Mouse (Mus musculus) hindbrain, embryonic 10.5 days (tissue): ENCODE measurements around the gene Hspb8. TPM values are rescaled to one million over a fixed set of nuclear protein-coding genes. Genes with fewer than 3 reads are reported as not detected.

ENCODE experiments used
- DNase-seq: peaks from one replicate; pipeline ENCODE4 v3.0.0-alpha.2; 2017; ENCODE audit warnings: low spot score
- H3K27ac ChIP-seq: fragments of 300-500 bp; sonication (generic); 2 replicates; pipeline ENCODE4 v1.5.1; 2016; ENCODE audit warnings: mild to moderate bottlenecking, moderate library complexity
- H3K27me3 ChIP-seq: fragments of 300-500 bp; sonication (generic); 2 replicates; pipeline ENCODE4 v1.6.1; 2016; ENCODE audit warnings: mild to moderate bottlenecking; ENCODE audit not compliant: poor library complexity, insufficient read depth, severe bottlenecking
- H3K36me3 ChIP-seq: fragments of 300-500 bp; sonication (generic); 2 replicates; pipeline ENCODE4 v1.6.1; 2016; ENCODE audit warnings: mild to moderate bottlenecking, moderate library complexity
- H3K4me1 ChIP-seq: fragments of 300-500 bp; sonication (generic); replicated peaks from 2 replicates; pipeline ENCODE4 v1.6.1; 2016; ENCODE audit warnings: mild to moderate bottlenecking
- H3K4me3 ChIP-seq: fragments of 300-500 bp; sonication (generic); 2 replicates; pipeline ENCODE4 v1.5.1; 2016; ENCODE audit warnings: mild to moderate bottlenecking, moderate library complexity
- H3K9me3 ChIP-seq: fragments of 300-500 bp; sonication (generic); 2 replicates; pipeline ENCODE4 v1.6.1; 2016; ENCODE audit warnings: mild to moderate bottlenecking, moderate library complexity
- WGBS: fragments of 180-500 bp; shearing (Covaris S2); methylation state at CpG from one replicate; pipeline ENCODE4 v1.1.7; 2016; 5-methylcytosine and 5-hydroxymethylcytosine counted together
- polyA plus RNA-seq: library from polyadenylated mRNA; unstranded; fragments of >200 nt; fragmentation: Nextera tagmentation; extraction: Ambion mirVana; gene quantifications from 2 replicates; pipeline ENCODE4 v1.2.1, GENCODE M21; 2016

Hspb8 gene
- polyA plus RNA-seq, 1 experiment from 2014 or later: 9.7 TPM

- Histone ChIP-seq H3K27ac (no peak overlapping the region), H3K9me3 (no peaks in the 10 kb centered on the region), H3K27me3 (peaks cover 23% of the 10 kb centered on the region), H3K4me3 (no peak overlapping the region), H3K4me1 (peaks cover 47% of the 10 kb centered on the region), H3K36me3 (no peaks in the 10 kb centered on the region)
- WGBS: 85% methylated on average over 8 of the region's 8 CpGs
- DNase-seq: no peak
Observed at GRCm38 (mm10) chr5:116423746-116424145, 1.1 kb upstream of the Hspb8 start.

DNA sequence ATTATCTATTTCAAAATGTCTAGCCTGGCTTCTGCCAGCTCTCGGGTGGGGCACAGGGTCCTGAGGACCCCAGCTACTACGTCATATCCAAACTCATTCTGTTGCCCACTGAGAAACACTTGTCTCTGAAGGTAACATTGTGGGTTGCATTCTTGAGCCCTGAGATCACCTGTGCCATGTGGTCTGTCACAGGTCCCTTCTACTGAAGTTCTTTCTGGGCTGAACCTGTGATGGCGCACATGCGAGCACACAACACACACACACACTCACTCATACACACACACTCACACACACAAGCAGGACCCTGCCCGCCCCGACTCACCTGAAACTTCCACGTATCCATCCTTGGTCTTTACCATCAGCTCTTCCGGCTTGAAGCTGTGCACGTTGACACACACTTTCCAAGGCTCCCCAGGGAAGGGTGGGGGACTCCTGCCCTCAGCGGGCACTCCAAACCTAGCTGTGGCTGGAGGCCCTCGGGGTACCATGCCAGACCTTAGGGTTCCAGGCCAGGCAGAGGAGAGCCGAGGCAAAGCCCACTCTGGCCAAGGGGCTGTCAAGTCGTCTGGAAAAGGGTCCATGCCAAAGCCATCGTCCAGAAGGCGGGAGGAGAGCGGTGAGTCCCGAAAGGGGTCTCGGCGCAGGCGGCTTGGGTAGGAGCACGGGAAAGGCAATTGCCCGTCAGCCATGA, 728 bp downstream of the Hspb8 start:
- 57% methylated on average over 22 of the region's 22 CpGs for WGBS
- H3K27ac ChIP-seq: peak overlapping the region; percentile 78
- peak overlapping the region; percentile 50 for H3K4me3 ChIP-seq
- peaks cover 45% of the 10 kb centered on the region for H3K4me1 ChIP-seq
- no peaks in the 10 kb centered on the region for H3K9me3 ChIP-seq
- H3K27me3 ChIP-seq: peaks cover 23% of the 10 kb centered on the region
- no peak for DNase-seq
- H3K36me3 ChIP-seq: no peaks in the 10 kb centered on the region

DNA sequence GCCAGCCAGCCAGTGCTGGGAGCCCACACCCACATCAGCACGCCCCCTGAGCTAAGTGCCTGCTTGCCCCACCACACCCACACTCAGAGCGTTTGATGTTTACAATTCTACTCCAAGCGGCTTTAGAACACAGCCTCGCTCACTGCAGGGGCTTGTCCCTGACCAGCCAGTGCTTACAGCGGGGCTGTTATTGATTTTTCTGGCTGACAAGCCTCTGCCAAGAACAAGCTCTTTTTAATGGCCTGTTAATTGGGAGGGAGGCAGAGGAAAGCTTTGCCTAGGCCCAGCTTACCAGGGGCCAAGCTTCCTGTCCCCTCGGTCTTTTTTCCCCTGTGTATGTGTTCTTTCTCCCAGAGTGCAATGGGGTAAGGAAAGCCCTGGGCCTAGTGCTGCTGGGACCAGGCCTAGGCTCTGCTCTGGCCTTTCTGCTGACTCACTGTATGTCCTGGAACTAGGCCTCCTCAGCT, 1.9 kb downstream of the Hspb8 start:
- H3K9me3 ChIP-seq: no peaks in the 10 kb centered on the region
- peak overlapping the region; percentile 74 for H3K27ac ChIP-seq
- H3K36me3 ChIP-seq: no peaks in the 10 kb centered on the region
- peaks cover 23% of the 10 kb centered on the region for H3K27me3 ChIP-seq
- whole genome bisulfite sequencing: 9% methylated on average over 6 of the region's 6 CpGs
- peak; percentile 52 for DNase-seq
- no peak overlapping the region for H3K4me3 ChIP-seq
- H3K4me1 ChIP-seq: peaks cover 53% of the 10 kb centered on the region

DNA sequence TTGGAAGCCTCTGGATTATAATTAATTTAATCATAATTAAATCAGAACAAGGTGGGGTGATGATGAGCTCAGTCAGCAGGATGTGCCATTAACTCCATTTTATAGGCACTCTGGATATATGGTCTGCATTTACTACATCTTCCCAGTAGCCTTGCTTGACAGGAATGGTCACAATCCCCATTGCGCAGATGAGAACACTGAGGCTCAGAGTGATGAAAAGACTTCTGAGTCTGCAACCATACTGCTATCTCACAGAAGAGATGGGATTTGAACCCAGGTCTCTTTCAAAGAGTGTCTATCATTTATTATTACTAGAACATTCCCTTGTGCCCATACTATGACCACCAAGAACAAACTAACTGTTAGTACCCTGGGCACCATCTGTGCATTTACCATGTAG, 2.5 kb downstream of the Hspb8 start:
- WGBS: 94% methylated on average over 1 of the region's 1 CpGs
- peaks cover 23% of the 10 kb centered on the region for H3K27me3 ChIP-seq
- H3K4me1 ChIP-seq: peaks cover 55% of the 10 kb centered on the region
- peak overlapping the region; percentile 74; the same call in 1 of the 2 replicates for H3K27ac ChIP-seq
- no peaks in the 10 kb centered on the region for H3K36me3 ChIP-seq
- DNase-seq: no peak
- no peak overlapping the region for H3K4me3 ChIP-seq
- no peaks in the 10 kb centered on the region for H3K9me3 ChIP-seq

DNA sequence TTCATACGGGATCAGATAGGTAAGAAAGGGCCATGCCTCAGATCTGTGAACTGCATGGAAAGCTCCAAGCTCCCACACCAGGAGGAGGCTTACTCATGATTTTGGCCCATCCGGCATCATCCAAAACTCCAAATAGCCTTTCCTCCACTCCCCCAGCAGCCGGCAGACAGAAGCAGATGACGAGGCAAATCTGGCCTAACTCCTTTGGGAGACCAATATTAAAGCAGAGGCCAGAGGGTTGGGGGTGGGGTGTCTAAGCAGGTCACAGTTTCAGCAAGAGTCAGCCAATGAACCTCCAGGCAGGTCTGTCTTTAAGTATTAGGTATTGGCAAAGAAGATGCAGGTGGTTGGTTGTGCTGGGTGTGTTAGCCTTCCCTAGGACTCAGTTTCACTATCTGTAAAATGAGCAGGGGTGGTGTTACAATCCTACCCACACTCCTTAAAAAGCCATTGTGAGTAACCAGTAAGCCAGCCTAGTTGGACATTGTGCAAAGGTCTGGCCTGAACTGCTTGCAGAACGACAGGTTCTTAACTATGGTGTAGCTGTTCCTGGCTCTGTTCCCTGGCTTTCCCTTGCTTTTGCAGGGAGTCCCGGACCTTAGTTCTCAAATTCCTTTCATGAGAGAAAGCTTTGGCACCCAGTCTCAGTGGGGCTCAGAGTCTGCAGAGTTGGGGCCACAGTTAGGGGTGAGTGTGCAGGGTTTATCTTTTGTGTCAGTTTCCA, 3.2 kb downstream of the Hspb8 start:
- peaks cover 20% of the 10 kb centered on the region for H3K27me3 ChIP-seq
- H3K36me3 ChIP-seq: no peaks in the 10 kb centered on the region
- H3K4me1 ChIP-seq: peaks cover 55% of the 10 kb centered on the region
- H3K27ac ChIP-seq: peak overlapping the region; percentile 35; the same call in 1 of the 2 replicates
- H3K9me3 ChIP-seq: no peaks in the 10 kb centered on the region
- 60% methylated on average over 6 of the region's 6 CpGs for WGBS
- H3K4me3 ChIP-seq: no peak overlapping the region
- DNase-seq: no peak

- no peak for DNase-seq
- Histone ChIP-seq H3K27me3 (no peaks in the 10 kb centered on the region), H3K4me3 (no peak overlapping the region), H3K4me1 (peaks cover 44% of the 10 kb centered on the region), H3K27ac (0 out of 2 replicates have a peak overlapping the region, but pooled peaks have one; percentile 29), H3K9me3 (no peaks in the 10 kb centered on the region), H3K36me3 (no peaks in the 10 kb centered on the region)
- 36% methylated on average over 5 of the region's 5 CpGs for WGBS
Observed at GRCm38 (mm10) chr5:116416208-116416607, 6.5 kb downstream of the Hspb8 start.

DNA sequence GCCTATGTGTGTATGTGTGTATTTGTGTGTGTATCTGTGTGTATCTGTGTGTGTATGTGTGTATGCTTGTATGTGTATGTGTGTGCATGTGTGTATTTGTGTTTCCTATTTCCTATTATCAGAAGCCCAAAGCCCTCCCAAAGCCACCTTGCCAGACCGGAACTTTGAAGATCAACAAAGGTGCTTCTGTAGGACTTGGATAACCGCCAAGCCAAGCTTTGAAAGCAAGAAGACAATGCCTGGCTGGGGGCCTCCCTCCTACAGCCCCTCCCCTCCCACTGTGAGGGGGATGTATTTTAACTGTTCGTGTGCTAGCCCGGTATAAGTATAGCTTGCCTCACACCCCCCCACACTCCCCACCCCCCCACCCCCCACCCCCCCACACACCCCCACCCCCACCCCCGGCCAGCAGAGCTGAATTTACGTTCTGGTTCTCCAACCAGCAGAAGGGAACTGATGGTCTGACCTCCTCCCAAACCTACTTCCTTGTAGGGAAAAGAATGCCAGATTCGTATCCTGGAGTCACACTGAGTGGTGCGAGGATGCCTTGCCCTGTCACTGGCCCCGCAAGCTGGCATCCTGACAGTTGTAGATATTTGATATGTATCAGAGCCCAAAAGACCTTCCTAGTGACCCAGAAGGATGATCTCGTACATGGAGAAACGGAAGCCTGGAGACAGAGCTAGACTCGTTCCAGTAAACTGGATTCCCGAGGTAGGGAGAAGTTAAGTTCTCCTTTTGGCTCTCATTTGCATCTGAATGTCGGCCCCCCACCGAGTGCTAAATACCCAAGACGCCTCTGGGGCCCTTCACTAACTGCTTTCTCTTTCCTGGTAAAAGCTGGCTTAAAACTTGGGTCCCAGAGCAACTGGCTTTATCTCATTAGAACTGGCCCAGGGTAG, 12.7 kb downstream of the Hspb8 start:
- DNase-seq: peak; percentile 32
- Histone ChIP-seq H3K27me3 (no peaks in the 10 kb centered on the region), H3K4me1 (peaks cover 49% of the 10 kb centered on the region), H3K27ac (peak overlapping the region; percentile 69), H3K9me3 (no peaks in the 10 kb centered on the region), H3K36me3 (no peaks in the 10 kb centered on the region), H3K4me3 (peak overlapping the region; percentile 32)
- WGBS: 3% methylated on average over 16 of the region's 16 CpGs

DNA sequence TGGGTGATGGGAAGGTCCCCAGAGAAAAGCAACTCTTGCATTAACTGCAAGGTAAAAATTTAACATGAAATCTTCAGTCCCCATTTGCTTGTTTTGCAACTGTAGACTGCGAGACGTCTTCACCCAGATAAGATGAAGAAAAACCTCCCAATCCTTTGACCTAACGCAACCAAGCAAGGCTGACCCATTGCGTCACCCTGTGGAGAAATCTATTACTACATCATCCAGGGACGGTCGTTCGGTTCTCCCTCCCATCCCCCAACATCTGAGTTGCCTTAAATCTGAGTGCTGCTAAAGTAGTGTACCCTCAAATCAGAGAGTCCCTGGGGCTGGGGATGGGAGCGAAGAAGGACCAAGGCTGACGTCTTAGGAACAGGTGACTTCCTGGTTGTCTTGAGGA, 13.7 kb downstream of the Hspb8 start:
- no peak for DNase-seq
- peak overlapping the region; percentile 47; the same call in 1 of the 2 replicates for H3K27ac ChIP-seq
- H3K4me1 ChIP-seq: peaks cover 49% of the 10 kb centered on the region
- WGBS: 54% methylated on average over 9 of the region's 9 CpGs
- no peak overlapping the region for H3K4me3 ChIP-seq
- no peaks in the 10 kb centered on the region for H3K36me3 ChIP-seq
- H3K9me3 ChIP-seq: no peaks in the 10 kb centered on the region
- H3K27me3 ChIP-seq: no peaks in the 10 kb centered on the region

DNA sequence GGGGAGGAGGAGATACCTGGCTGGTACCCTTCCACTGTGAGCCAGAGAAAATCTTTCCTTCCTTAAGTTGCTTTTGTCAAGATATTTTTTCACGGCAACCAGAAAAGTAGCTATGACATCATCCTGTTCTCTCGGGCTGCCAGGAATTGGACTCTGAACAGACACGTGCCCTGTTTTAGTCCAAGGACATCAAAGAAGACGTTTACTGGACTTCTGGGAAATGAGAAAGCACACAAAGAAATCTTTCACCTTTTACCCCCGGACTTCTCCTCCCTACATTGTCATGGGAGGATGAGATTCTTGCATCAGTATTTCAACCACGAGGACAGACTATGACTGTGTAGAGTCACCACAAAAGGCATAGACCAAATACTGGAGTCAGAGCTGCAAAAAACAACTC, 14.7 kb downstream of the Hspb8 start:
- H3K4me1 ChIP-seq: peaks cover 44% of the 10 kb centered on the region
- H3K36me3 ChIP-seq: no peaks in the 10 kb centered on the region
- 47% methylated on average over 6 of the region's 6 CpGs for WGBS
- H3K27me3 ChIP-seq: no peaks in the 10 kb centered on the region
- H3K27ac ChIP-seq: peak overlapping the region; percentile 46; the same call in 1 of the 2 replicates
- H3K4me3 ChIP-seq: no peak overlapping the region
- DNase-seq: no peak
- no peaks in the 10 kb centered on the region for H3K9me3 ChIP-seq

GRCm38 (mm10) chr5:116407321-116407720, 15.3 kb downstream of the Hspb8 start:
- H3K36me3 ChIP-seq: no peaks in the 10 kb centered on the region
- no peak for DNase-seq
- 12% methylated on average over 3 of the region's 4 CpGs for WGBS
- H3K4me3 ChIP-seq: no peak overlapping the region
- H3K4me1 ChIP-seq: peaks cover 44% of the 10 kb centered on the region
- no peaks in the 10 kb centered on the region for H3K9me3 ChIP-seq
- peak overlapping the region; percentile 46 for H3K27ac ChIP-seq
- no peaks in the 10 kb centered on the region for H3K27me3 ChIP-seq

- WGBS: 80% methylated on average over 3 of the region's 3 CpGs
- H3K27ac ChIP-seq: no peak overlapping the region
- H3K4me1 ChIP-seq: peaks cover 42% of the 10 kb centered on the region
- H3K27me3 ChIP-seq: no peaks in the 10 kb centered on the region
- DNase-seq: no peak
- H3K36me3 ChIP-seq: no peaks in the 10 kb centered on the region
- no peak overlapping the region for H3K4me3 ChIP-seq
- H3K9me3 ChIP-seq: no peaks in the 10 kb centered on the region
Observed at GRCm38 (mm10) chr5:116406507-116406906, 16.2 kb downstream of the Hspb8 start.

DNA sequence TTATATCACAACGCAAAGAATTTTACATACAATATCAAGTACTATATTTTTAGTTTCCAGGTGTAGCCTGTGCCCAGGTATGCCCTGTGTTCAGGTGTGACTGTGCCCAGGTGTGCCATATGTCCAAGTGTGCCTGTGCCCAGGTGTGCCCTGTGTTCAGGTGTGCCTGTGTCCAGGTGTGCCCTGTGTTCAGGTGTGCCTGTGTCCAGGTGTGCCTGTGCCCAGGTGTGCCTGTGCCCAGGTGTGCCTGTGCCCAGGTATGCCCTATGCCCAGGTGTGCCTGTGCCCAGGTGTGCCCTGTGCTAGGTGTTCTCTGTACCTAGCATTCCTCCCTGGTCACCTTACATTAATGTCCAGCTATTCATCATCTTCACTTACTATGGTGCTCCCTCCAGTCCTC, 16.7 kb downstream of the Hspb8 start:
- no peaks in the 10 kb centered on the region for H3K36me3 ChIP-seq
- WGBS: 96% methylated on average over 1 of the region's 1 CpGs
- H3K27me3 ChIP-seq: no peaks in the 10 kb centered on the region
- peaks cover 37% of the 10 kb centered on the region for H3K4me1 ChIP-seq
- no peak for DNase-seq
- H3K9me3 ChIP-seq: no peaks in the 10 kb centered on the region
- H3K4me3 ChIP-seq: no peak overlapping the region
- no peak overlapping the region for H3K27ac ChIP-seq
